Mouse (Mus musculus): ENCODE measurements around the gene Tmem88.
"Not testable (repeated sequence)": the region's sequence is repeated elsewhere in the genome, so short reads cannot be mapped to it uniquely, and the experiment has no call there.

The Tmem88 gene

DNA sequence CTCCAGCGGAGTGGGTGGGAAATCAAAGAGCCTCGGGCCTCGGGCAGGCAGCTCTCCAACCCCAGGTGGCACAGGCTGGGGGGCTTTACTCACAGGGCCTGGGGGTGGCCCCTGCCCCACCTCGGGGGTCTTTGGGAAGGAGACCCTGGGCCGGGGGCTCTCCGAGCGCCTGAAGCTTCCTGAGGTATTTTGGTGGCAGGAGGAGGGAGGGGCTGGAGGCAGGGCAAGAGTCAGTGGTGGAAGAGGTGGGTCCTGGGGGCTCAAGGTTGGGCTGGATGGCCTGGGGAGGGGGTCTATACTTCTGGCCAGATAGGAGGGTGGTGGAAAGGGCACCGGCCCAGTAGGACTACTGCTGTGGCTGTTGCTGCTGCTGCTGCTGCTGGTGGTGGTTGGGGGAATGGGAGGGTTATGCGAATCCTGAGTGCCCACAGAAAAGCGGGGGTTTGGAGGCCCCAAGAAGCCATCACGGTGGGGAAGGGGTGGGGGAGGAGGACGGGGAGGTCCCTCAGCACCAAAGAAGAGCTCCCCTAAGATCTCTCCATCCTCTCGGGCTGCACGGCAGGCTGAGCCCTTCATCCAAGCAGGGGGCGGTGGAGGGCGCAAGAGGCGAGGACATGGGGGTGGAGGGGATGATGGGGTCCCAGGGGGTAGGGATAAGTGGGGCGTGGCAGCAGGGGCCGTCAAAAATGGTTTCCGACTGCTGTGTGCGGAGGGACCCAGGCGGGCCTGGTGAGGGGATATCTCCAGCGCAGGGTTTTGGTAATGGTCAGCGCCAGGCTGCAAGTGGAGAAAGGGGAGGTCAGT, 7.6 kb upstream of the Tmem88 start:
- no peak for DNase-seq (ENCODE audit: extremely low spot score, low read depth, low spot score)

DNA sequence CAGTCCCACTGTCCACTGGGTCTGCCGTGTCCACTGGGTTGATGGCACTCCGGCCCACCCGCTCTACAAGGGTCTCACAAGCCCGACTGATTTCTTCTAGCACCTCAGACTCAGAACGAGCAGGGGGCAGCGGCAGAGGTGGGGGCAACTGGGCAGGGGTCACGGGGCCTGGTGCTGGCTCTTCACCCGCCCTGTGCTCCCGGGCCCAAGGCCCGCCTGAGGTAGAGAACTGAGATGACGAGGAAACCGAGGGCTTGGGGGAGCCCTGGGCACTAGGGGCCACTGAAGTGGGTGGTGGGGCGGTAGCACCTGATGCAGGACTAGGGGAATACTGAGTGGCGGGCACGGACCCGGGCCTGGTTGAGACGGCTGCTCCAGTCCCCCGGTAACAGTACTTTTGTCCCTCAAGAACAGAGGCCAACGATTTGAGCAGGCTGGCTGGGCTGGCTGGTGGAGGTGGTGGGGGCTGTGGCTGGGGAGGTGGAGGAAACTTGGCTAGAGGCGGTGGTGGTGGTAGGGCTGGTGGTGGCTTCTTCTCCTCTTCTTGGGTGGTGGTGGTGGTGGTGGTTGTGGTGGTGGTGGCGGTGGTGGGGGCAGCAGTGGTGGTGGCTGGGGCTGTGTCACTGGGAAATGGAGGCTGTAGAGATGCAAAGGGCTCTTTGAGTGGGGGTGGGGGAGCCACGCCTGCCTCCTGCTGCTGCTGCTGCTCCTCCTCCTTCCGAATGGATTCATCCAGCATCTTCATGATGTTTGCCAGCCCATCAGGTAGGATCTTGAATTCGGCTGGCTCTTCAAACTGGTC, 6.8 kb upstream of the Tmem88 start:
- no peak for DNase-seq (ENCODE audit: extremely low spot score, low read depth, low spot score)

DNA sequence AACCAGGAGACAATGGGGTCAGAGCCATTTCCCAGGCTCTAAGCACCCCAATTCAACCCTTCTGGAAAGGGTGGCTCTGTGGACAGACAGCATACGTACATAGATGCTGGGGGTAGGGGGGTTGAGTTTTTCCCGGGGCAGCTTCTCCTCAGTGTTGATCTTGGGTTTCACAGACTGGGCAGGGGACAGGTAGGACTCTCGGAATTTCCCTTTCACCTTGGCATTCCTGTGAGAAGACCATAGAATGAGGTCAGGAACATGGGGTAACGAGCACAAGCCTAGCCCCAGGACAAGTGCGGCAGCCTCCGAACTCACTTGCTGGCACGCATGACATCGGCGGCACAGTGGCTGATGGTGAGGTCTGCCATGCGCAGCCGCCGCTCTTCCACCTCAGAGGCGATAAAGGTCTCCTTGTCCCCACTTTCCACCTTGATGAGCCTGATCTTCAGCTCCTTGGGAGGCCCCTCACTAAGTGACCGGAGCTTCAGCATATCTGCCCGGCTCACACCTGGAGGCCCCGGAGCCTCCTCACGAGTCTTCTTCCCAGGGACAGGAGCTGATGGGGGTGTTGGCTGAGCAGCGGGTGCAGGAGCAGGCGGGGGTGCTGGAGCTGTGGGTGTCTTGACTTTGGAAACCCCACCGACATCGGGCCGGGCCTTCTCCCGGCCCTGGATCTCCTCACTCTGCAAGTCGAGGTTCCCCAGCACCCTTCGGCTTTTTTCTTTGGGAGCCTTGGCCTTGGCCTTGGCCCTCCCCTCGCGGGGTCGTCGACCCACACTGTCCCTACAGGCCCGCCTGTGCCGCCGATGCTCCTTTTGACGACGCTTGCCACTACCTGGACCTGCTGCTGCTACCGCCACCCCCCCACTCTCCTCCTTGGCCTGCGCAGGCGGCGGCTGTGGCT, 5.9 kb upstream of the Tmem88 start:
- DNase-seq (ENCODE audit: extremely low spot score, low read depth, low spot score): no peak

GRCm38 (mm10) chr11:69401987-69402386, 4.0 kb upstream of the Tmem88 start:
- DNase-seq (ENCODE audit: extremely low spot score, low read depth, low spot score): no peak

GRCm38 (mm10) chr11:69401210-69401637, 3.2 kb upstream of the Tmem88 start:
- DNase-seq (ENCODE audit: extremely low spot score, low read depth, low spot score): no peak

DNA sequence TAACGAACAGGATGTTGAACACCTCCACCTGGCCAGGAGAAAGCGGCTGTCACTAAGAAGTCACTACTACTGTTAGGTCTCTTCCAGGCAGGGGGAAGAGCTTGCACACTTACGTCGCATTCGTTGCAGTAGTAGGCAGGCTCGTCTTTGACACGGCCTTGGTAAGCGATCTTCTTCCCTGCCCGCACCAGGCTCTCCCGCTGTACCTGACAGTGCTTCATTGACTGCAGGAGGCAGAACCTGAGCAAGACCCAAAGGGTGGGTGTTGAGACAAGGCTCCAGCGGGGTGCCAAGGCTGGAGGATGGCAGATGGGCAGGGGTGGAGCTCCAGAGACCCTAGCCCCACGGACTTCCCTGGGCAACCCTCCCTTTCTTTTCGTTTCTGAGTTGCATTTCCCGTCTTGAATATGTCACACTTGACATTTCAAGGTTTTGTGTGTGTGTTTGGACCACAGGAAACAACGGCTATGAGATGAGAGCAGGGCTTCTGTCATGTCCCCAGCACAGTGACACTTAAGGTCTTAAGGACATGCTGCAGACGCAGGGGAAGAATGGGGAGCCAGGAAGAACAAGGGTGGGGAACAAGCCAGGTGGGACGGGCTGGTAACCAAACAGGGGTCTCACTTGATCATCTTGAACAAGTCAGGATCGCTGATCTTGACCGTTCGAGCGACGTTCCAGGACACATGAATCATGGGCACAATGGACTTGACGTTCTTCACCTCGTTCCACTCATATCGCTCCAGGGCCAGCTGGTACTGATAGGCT, 2.2 kb upstream of the Tmem88 start:
- DNase-seq (ENCODE audit: extremely low spot score, low read depth, low spot score): no peak

- DNase-seq (ENCODE audit: extremely low spot score, low read depth, low spot score): no peak
These were observed 1.4 kb upstream of the Tmem88 start for GRCm38 (mm10) chr11:69399201-69400082.

DNA sequence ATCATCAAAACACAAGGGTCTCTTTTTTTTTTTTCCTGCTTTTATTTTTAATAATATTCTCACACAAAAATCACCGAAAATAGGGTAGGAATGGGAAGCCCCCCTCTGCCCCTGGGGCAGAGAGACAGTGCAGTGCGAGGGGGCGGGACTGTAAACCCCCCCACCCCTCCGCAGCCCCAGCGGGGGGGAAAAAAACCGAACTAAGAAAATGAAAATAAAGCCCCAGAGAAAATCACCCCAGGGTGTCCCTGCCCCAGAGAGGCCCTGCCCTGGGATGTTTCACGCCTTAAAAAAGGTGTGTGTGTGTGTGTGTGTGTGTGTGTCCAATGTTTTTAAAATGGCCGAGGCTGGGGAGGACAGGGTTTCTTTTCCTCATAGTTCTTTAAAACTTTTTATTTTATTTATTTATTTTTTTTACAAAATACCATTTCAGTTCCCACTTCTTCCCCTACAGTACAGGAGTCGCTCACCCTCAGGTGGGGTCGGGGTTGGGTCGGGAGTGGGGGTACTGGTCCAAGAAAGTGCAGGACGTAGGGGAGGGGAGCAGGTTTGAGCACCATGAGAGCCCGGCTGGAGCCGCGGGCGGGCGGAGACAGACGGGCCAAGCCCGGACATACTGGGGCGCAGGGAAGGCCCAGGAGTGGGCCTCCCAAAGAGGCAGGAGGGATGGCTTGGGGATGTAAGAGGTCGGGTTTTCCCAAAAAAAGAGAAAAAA, 609 bp upstream of the Tmem88 start:
- no peak for DNase-seq (ENCODE audit: extremely low spot score, low read depth, low spot score)

GRCm38 (mm10) chr11:69397581-69398057, 415 bp downstream of the Tmem88 start:
- DNase-seq (ENCODE audit: extremely low spot score, low read depth, low spot score): no peak

DNA sequence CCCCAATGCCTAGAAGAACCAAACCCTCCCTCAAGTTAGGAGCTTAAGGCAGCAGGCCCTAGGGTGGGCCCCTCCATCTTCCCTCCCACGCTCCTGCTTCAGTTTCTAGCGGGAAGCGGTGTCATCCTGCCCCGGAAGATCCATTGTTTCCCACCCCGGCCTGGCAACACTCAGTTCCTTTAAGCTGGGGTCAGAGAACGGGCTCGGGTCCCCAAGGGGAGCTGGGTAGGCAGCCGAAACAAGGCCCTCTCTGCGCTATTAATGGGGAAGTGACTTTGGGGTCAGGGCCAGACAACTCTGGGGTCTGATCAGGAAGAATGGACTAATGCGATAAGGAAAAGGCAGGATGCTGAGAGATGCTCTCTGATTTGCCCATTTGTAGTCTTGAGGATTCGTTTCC, 1.3 kb downstream of the Tmem88 start:
- DNase-seq (ENCODE audit: extremely low spot score, low read depth, low spot score): no peak

DNA sequence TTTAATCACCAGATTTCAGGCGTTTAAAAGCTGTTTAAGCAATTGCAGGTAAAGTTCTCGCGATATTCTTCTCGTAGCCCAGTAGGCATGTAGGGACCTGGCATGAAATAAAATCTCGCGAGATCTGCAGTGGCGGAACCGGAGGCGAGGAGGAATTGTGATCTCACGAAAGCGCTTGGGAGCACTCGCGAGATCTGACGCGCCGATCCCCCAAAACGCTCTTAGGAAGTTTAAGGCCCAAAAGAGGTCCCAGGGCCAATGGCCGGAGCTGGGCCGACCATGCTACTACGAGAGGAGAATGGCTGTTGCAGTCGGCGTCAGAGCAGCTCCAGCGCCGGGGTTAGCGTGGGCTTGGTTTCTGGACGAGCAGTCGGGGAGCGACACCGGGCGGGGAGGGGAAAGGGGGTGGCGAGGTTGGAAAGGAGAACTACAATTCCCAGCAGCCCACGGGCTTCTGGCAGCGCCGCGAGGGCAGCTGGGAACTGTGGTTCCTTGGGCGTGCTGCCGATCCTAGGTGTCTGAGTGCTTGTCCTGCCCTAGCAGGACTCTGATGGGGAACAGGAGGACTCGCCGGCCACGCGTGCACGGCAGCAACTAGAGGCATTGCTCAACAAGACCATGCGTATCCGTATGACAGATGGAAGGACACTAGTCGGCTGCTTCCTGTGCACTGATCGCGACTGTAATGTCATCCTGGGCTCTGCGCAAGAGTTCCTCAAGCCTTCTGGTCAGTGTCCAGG, 2.2 kb downstream of the Tmem88 start:
- peak; percentile 100 for DNase-seq (ENCODE audit: extremely low spot score, low read depth, low spot score)

GRCm38 (mm10) chr11:69395235-69395633, 2.8 kb downstream of the Tmem88 start, which contains the start of the genes Naa38 and Cyb5d1:
Gene Naa38 (plus strand): TSS chr11:69395487.
Gene Cyb5d1 (minus strand): TSS chr11:69395631.
- DNase-seq (ENCODE audit: extremely low spot score, low read depth, low spot score): not testable (repeated sequence)

DNA sequence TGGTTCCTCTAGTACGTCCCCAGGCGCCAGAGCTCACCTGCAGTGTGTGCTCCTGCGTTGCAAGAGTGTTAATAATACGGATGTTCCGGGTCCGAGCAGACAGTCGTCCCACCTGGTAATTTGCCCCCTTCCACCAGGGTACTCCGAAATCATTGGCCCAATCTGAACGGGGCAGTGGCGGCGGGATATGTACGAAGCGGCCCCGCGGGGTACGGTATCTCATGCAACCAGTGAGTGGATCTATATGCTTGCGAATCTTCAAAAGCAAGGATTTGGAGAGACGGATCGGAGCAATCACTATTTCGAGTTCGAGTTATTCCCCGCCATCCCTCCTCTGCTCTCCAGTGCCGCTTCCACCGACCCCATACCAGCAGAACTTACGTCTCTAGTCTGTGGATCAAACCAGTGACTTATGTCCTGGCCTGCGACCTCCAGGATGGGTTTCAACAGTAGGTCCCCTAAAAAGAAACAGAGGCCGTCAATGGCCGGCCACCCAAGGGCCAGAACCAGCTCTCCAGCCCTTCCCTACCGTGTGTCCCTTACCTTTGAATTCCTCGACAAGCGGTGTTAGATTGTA, 3.4 kb downstream of the Tmem88 start:
- not testable (repeated sequence) for DNase-seq (ENCODE audit: extremely low spot score, low read depth, low spot score)

DNA sequence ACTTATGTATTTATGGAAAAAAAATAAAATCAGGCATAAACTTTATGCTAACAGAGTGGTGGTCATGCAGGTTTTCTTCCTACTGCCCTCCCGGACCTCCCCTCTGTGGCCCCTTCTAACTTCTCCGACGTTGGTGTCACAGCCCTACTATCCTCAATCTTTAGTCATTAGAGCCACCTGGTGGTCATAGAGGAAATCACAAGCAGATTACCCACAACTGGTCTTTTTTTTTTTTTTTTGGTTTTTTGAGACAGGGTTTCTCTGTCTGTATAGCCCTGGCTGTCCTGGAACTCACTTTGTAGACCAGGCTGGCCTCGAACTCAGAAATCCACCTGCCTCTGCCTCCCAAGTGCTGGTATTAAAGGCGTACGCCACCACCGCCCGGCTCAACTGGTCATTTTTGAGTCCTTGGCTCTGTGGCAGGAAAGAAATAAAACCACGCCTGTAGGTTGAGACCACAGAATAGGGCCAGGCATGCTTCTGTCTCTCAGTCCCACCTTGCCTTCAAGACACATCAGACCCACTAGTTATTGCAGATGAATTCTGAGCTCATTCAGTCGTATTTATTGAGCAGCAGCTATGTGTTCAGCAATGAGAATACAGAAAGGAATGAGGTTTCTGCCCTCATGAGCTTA, 7.5 kb downstream of the Tmem88 start:
- no peak for DNase-seq (ENCODE audit: extremely low spot score, low read depth, low spot score)

DNA sequence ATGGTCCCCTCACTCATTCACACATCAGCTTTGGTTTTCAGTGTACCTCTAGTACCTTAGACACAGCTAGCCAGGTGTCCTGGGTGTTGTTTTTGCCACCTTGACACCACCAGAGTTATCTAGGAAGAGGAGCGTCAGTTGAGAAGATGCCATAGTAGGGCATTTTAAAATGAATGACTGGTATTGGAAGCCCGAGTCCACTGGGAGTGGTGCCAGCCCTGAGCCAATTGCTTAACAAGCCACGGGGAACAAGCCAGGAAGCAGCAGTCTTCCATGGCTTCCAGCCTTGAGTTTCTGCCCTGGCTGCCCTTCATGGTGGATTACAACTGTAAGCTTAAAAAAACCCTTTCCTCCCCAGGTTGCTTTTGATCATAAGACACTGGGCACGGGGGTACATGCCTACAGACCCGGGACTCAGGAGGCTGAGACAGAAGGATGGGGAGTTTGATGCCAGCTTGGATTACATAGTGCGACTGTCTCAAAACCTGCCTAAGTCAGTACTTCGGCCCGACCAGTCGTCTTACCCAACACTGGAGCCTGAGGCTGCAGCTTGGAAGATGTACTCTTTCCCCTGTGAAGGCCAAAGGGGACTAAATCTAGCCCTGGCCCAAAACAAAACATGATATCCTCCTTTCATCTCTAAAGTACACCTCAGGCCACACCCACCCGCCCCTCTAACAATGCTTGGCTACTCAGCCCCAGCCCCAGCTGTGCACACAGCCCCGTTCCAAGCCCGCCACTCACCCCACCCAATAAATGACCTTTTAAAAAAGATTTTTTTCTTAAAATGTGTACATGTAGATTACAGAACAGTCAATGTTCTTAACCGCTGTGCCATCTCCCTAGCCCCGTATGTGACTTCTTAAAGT, 8.3 kb downstream of the Tmem88 start:
- DNase-seq (ENCODE audit: extremely low spot score, low read depth, low spot score): no peak

- no peak for DNase-seq (ENCODE audit: extremely low spot score, low read depth, low spot score)
These were observed 9.4 kb downstream of the Tmem88 start for GRCm38 (mm10) chr11:69388680-69389079.

Measured in hindlimb bud, embryonic 11.5 days (tissue).